Mouse (Mus musculus): Measurements from ENCODE around the gene Ercc6l.

Ercc6l gene

GRCm38 (mm10) chrX:102156618-102157422, at the start of gene Ercc6l:
Gene Ercc6l, minus strand, starts transcription at chrX:102157091.
- DNase-seq (ENCODE audit: low spot score in 2 of 2), result peak; percentile 85 to 90

GRCm38 (mm10) chrX:102190840-102191239, 33.9 kb upstream of the Ercc6l start:
- DNase-seq (ENCODE audit: low spot score in 2 of 2), result no peak

- DNase-seq (ENCODE audit: low spot score in 2 of 2), result no peak
Measured at GRCm38 (mm10) chrX:102189581-102189980, 32.7 kb upstream of the Ercc6l start.

- peak; percentile 72 to 81 for DNase-seq (ENCODE audit: low spot score in 2 of 2)
Measured at GRCm38 (mm10) chrX:102188712-102189497, 32.0 kb upstream of the Ercc6l start, which contains the start of gene Rps4x. Gene Rps4x, minus strand, starts transcription at chrX:102189394.

GRCm38 (mm10) chrX:102187023-102187699, 30.3 kb upstream of the Ercc6l start:
- DNase-seq (ENCODE audit: low spot score in 2 of 2), result peak; percentile 2 to 11

DNA sequence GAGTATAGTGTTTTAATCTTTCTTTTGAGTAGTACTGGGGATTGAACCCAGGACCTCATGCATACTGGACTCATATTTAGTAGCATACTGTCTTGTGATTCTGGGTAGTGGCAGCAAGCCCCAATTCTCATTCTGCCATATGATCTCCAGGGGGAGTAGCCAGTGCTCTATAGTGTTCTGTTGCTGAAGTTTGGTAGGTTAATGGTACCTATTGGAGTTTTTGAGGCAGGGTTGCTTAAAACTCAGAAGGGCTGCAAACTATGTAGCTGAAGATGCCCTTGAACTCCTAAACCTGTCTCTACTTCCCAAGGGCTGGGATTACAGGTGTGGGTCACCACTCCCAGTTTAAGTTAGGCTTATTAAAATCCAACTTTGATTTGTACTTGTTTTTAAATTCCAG, 25.7 kb upstream of the Ercc6l start:
- no peak for DNase-seq (ENCODE audit: low spot score in 2 of 2)

DNA sequence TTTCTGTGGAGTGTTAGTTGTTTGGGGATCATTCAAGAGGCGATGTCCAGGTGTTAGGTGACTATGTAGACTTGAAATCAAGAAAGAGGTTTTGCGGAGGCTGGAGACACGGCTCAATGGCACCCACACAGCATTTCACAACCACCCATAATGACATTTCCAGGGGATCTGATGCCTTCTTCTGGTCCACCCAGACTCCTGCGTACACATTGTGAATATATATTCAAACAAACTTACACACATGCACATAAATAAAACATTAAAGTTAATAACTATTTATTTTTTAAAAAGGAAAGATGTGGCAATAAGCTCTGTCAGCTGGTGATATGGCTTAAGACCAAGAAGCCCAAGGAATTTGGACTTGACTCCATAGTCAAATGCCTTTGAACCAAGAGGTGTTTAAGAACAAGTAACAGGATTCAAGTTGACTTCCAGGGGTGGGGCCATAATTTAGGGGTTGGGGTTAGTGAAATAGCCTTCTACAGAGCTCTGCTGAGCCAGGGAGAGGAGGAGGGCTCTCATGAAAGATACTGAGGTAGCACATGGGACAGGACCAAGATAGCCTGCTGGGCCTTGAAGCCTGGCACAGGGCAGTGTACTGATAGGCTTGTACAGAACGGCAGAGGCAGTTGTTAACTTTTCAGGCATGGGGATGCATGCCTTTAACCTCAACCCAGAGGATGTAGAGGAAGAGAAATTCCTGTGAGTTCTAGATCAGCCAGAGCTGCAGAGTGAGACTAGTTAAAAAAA, 18.8 kb upstream of the Ercc6l start:
- DNase-seq (ENCODE audit: low spot score in 2 of 2), result no peak

GRCm38 (mm10) chrX:102170900-102171299, 14.0 kb upstream of the Ercc6l start:
- DNase-seq (ENCODE audit: low spot score in 2 of 2), result no peak

DNA sequence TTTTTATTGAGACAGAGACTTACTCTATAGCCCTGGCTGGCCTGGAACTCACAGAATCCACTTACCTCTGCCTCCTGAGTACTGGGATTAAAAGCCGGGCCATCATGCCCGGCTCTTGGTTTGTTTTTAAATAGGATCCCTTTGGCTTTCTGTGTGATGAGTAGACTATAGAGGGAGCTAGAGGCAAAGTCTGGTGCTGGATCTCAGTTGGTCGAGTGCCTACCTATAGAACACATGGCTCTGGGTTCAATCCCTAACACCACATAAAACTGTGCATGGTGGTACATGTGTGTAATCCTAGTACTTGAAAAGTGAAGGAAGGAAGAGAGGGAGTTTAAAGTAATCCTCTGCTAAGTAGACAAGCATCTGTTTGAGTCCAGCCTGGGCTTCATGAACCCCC, 13.2 kb upstream of the Ercc6l start:
- no peak for DNase-seq (ENCODE audit: low spot score in 2 of 2)

GRCm38 (mm10) chrX:102169724-102170123, 12.8 kb upstream of the Ercc6l start:
- no peak for DNase-seq (ENCODE audit: low spot score in 2 of 2)

- DNase-seq (ENCODE audit: low spot score in 2 of 2), result no peak
Measured at GRCm38 (mm10) chrX:102166986-102167385, 10.1 kb upstream of the Ercc6l start.

DNA sequence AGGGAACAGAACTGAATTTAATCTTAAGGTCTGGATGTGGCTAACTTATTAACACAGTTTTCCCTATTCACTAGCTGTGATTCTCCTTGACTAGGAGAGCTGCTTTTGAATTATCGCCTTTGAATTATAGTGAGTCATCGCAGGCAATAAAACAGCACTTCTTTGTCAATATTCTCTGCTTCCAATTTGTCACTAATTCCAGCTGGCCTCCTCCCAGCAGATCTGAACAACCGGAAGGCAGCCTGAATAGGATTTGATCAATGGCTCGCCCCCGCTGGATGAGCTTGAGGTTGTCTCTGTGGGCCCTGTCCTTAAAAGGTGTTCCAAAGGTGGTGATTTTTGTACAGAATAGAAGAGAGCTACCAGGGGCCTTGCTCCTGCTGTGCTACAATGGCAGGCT, 9.6 kb upstream of the Ercc6l start:
- no peak for DNase-seq (ENCODE audit: low spot score in 2 of 2)

GRCm38 (mm10) chrX:102163529-102163928, 6.6 kb upstream of the Ercc6l start:
- DNase-seq (ENCODE audit: low spot score in 2 of 2), result no peak

DNA sequence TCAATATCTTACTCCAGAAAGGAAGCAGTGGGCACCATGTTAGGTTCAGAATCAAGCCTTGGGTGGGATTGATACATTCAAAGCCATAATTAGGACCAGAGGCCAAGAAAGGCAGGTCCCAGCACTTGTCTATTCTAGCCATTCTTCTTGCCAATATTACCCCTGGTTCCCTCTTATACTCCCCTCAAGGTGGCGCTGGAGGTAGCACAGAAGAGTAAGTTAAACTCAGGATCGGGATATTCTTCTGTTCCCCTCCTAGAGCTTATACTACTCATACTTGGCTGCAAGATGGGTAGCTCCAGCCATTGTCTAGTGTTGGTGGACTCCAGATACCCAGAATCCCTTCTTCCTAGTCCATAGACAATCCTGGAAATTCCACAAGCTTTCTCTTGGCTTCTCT, 6.2 kb upstream of the Ercc6l start:
- no peak for DNase-seq (ENCODE audit: low spot score in 2 of 2)

- no peak for DNase-seq (ENCODE audit: low spot score in 2 of 2)
Measured at GRCm38 (mm10) chrX:102160528-102160927, 3.6 kb upstream of the Ercc6l start.

DNA sequence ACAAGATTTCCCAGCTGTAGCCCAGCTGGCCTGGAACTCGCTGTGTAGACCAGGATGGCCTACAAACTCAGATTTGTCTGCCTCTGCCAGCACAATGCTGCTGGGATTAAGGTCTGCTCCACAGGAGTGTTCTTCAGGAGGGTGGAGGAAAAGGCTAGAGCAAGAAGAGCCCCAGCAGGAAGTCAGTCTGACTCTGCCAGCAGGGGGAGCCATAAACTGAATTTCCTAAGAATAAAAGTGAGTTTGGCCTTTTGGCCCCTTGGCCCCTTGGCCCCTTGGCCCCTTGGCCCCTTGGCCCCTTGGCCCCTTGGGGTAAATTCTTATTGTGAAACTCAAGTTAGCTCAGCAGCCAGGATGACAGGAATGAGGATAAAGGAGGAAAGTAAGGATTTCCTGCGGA, 2.9 kb upstream of the Ercc6l start:
- DNase-seq (ENCODE audit: low spot score in 2 of 2), result peak; percentile 34 to 38

- no peak for DNase-seq (ENCODE audit: low spot score in 2 of 2)
Measured at GRCm38 (mm10) chrX:102157423-102157791, 516 bp upstream of the Ercc6l start.

DNA sequence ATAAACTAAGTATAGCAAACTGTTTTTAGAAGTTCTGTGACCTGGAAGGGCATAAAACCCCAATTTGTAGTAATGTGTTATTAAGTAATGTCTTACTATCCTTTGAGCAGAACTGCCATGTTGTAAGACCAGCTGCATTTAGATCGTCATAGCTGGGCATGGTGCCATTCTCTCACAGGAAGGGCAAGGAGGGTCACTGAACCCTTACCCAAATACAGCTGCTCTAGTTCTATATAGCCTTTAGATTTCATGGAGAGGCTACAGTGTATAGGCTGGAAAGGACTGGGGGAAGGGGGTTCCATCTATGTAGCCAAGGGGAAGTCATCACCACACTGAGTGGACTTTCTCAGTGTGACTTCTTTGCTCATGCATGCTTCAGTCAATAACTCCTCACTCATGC, 15.7 kb downstream of the Ercc6l start:
- no peak for DNase-seq (ENCODE audit: low spot score in 2 of 2)

GRCm38 (mm10) chrX:102121321-102121720, 35.6 kb downstream of the Ercc6l start:
- no peak for DNase-seq (ENCODE audit: low spot score in 2 of 2)

DNA sequence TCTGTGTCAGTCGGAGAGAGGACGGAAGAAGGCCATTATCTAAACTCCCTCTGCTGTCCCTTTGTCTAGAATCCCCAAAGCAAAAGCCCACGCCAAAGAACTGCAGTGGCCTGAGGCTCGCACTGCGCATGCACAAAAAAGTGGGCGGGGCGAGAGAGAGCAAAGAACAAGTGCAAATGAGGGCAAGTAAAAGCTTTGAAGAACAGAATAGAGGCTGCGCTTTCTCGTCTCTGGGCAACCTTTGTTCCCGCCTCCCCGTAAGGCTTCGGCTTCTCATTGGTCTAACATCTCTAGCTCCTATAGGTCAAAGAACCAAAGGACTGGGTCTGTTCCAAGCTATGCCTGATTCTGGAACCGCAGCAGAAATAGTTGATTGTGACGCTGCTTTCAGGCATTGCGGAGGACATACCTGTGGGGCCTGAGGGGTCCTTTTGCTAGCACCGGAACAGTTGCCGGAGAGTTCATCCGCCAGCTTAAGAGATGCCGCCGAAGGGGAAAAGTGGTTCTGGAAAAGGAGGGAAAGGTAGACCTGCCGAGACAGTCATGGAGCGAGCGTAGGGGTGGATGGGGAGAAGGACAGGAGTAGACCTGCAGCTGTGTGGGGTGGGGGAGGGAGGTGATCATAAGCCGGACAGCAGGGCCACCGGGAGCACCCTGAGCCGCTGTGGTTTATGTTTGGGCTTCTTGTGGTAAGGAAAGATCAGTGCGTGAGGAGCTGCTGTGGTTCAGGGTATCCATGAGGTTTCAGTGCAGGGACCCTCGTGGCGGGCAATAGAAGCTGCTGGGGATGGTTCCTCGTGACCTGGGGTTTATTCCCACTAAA, 37.6 kb downstream of the Ercc6l start, which contains the start of gene Pin4:
TSS of gene Pin4 (plus strand) at position 406 of the 823 bp plus-strand sequence.
- DNase-seq (ENCODE audit: low spot score in 2 of 2), result peak; percentile 89 to 93

GRCm38 (mm10) chrX:102115676-102116075, 41.2 kb downstream of the Ercc6l start:
- DNase-seq (ENCODE audit: low spot score in 2 of 2), result no peak

Data from natural killer cell, adult 2 months (primary cell).